Mouse (Mus musculus): Measurements from ENCODE around the gene Pabpc1l. TPM values are rescaled to one million over a fixed set of nuclear protein-coding genes. Genes with fewer than 3 reads are reported as not detected.
"Not testable (repeated sequence)": the region's sequence is repeated elsewhere in the genome, so short reads cannot be mapped to it uniquely, and the experiment has no call there.

Pabpc1l gene
- polyA plus RNA-seq, 1 experiment from 2014 or later, result 1.2 TPM

DNA sequence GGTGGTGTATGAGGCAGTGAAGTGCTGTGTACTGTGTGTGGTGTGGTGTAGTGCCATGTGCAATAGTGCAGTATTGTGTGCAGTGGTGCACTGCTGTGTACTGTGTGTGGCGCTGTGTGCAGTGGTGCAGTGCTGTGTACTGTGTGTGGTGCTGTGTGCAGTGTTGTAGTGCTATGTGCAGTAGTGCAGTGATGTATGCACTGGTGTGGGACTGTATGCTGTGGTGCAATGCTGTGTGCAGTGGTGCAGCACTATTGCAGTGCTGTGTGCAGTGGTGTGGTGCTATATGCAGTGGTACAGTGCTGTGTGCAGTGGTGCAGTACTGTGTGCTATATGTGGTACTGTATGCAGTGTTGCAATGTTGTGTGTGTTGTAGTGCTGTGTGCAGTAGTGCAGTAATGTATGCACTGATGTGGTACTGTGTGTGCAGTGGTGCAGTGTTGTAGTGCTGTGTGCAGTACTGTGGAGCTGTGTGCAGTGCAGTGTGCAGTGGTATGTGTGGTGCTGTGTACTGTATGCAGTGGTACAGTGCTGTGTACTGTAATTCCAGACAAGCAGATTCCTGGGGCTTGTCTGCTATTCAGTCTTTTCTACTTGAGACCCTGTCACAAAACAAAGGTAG lies 13.3 kb downstream of the Pabpc1l start:
- peak; percentile 79 for ATAC-seq (ENCODE audit: low FRiP score, low read depth)
- no peak overlapping the region for H3K4me2 ChIP-seq
- WGBS, result 100% methylated on average over 1 of the region's 1 CpGs

DNA sequence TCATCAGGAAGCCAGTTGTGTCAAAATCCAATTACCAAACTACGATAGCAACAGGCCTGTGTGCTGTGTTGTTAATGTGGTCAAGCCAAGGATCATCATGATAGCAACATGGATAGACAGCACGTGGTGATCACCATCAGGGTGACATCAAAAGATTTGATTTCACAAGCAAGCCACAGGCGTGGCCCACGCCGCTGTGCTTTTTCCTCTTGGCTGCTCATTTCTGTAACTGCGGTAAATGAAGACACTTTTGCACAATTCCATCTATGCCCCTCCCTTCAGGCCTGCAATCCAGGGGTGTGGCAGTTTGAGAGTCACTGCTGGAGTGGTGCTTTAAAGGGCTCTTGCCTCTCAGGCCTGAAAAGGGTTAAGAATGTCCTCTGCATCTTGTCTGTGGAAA lies 15.7 kb downstream of the Pabpc1l start:
- WGBS, result 88% methylated on average over 6 of the region's 6 CpGs
- H3K27me3 ChIP-seq, result no peaks in the 10 kb centered on the region

More for the DNA sequence above, 13.3 kb downstream of the Pabpc1l start:
- Histone ChIP-seq H3K27ac (replicated peaks) (no peak overlapping the region), H3K27me3 (no peaks in the 10 kb centered on the region), H3K4me1 (replicated peaks) (no peaks in the 10 kb centered on the region), H3K4me3 (no peak overlapping the region), H3K36me3 (no peaks in the 10 kb centered on the region), H3K9ac (no peak overlapping the region), H3K9me3 (no peaks in the 10 kb centered on the region)

DNA sequence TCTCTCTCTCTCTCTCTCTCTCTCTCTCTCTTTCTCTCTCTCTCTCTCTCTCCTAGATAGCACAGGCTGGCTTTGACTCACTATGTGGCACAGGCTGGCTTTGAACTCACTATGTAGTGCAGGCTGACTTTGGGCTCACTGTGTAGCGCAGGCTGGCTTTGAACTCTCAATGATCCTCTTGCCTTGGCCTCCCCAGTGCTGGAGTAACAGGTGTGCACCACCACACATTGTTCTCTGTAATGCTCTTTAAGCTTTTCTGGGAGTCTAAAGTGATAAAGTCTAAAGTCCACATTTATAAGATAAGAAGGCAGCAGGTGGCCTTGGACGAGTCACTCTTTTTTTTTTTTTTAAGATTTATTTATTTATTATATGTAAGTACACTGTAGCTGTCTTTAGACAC lies 16.3 kb downstream of the Pabpc1l start:
- WGBS, result 91% methylated on average over 2 of the region's 2 CpGs
- Histone ChIP-seq H3K4me1 (replicated peaks) (no peaks in the 10 kb centered on the region), H3K4me2 (no peak overlapping the region), H3K9me3 (no peaks in the 10 kb centered on the region), H3K4me3 (no peak overlapping the region), H3K27me3 (no peaks in the 10 kb centered on the region), H3K36me3 (no peaks in the 10 kb centered on the region), H3K9ac (no peak overlapping the region), H3K27ac (replicated peaks) (no peak overlapping the region)
- ATAC-seq (ENCODE audit: low FRiP score, low read depth), result no peak

More for the DNA sequence above, 15.7 kb downstream of the Pabpc1l start:
- Histone ChIP-seq H3K9ac (no peak overlapping the region), H3K4me3 (no peak overlapping the region), H3K36me3 (no peaks in the 10 kb centered on the region), H3K27ac (replicated peaks) (no peak overlapping the region), H3K9me3 (no peaks in the 10 kb centered on the region), H3K4me1 (replicated peaks) (no peaks in the 10 kb centered on the region), H3K4me2 (no peak overlapping the region)
- no peak for ATAC-seq (ENCODE audit: low FRiP score, low read depth)

DNA sequence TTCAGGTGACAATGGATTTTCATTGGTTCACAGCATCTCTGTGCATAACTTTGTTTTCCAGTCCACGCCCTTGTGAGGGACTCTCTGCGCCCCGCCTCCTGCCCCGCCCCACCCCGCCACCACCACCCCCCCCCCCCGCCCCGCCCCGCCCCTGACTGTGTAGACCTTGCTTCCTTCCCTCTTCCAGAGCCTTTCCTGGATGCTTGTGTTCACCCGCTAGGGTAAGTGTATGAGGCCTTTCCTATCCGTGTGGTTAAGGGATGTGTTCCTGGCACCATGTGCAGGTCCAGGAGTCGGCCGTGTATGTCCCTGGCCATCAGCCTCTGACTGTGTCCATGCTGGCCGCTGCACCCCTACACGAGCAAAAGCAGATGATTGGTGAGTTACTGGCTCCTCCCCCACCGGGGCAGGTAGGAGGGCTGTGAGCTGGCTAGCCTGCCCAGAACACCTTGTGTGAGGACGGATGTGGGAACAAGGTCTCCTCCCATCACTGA lies 22.0 kb downstream of the Pabpc1l start:
- no peaks in the 10 kb centered on the region for H3K27me3 ChIP-seq
- WGBS, result 1% methylated on average over 13 of the region's 16 CpGs
- peak overlapping the region; percentile 29 for H3K4me3 ChIP-seq
- H3K4me1 ChIP-seq (replicated peaks), result no peaks in the 10 kb centered on the region
- peak overlapping the region; percentile 6; the same call in 1 of the 2 replicates for H3K9ac ChIP-seq
- no peaks in the 10 kb centered on the region for H3K9me3 ChIP-seq
- peak; percentile 72; the same call in 1 of the 2 replicates for ATAC-seq (ENCODE audit: low FRiP score, low read depth)
- H3K36me3 ChIP-seq, result 0 out of 2 replicates have a peak, but pooled peaks cover 2% of the 10 kb centered on the region
- no peak overlapping the region for H3K27ac ChIP-seq (replicated peaks)
- peak overlapping the region; percentile 49 for H3K4me2 ChIP-seq

DNA sequence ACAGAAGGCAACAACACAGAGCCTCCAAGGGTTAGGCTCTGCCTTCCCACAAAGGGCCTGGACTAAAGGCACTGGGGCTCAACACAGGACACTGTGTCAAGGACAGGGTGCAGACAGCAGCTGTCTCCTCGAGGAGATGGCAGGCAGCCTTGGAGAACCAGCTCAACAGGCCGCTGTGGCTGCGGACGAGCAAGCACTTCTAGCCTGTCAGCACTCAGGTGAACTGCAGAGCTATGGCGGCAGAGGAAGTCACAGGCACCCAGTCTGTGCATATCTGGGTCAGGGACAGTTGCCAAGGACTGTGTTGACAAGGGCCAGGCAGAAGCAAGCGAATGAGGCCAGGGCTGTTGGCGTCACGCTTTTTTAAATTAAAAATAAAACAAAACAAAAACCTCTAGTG lies 28.5 kb downstream of the Pabpc1l start:
- H3K9ac ChIP-seq, result no peak overlapping the region
- no peaks in the 10 kb centered on the region for H3K27me3 ChIP-seq
- ATAC-seq (ENCODE audit: low FRiP score, low read depth), result no peak
- no peaks in the 10 kb centered on the region for H3K4me1 ChIP-seq (replicated peaks)
- 96% methylated on average over 8 of the region's 8 CpGs for WGBS
- peaks cover 49% of the 10 kb centered on the region for H3K36me3 ChIP-seq
- no peak overlapping the region for H3K4me3 ChIP-seq
- H3K27ac ChIP-seq (replicated peaks), result no peak overlapping the region
- no peaks in the 10 kb centered on the region for H3K9me3 ChIP-seq
- H3K4me2 ChIP-seq, result no peak overlapping the region

DNA sequence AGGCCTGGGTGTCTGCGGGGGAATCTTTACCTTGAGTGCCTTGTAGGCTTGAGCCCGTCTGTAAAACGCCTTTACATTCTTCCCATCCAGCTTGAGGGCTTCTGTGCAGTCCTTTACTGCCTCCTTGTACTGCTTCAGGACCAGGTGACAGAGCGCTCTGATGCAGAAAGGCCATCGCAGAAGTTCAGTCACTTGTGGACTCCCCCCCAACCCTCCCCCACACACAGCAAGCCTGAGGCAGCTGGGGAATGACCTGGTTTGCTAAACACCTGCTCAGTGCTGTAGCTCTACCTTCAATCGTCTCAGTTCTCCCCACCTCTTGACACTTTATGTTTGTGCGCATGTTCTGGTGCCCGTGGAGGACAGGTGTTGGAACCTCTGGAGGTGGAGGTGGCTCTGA lies 29.4 kb downstream of the Pabpc1l start:
- WGBS, result 97% methylated on average over 8 of the region's 8 CpGs
- H3K9me3 ChIP-seq, result no peaks in the 10 kb centered on the region
- H3K36me3 ChIP-seq, result peaks cover 58% of the 10 kb centered on the region
- no peak overlapping the region for H3K27ac ChIP-seq (replicated peaks)
- no peak for ATAC-seq (ENCODE audit: low FRiP score, low read depth)
- no peak overlapping the region for H3K4me3 ChIP-seq
- H3K9ac ChIP-seq, result no peak overlapping the region
- no peaks in the 10 kb centered on the region for H3K27me3 ChIP-seq
- no peaks in the 10 kb centered on the region for H3K4me1 ChIP-seq (replicated peaks)
- H3K4me2 ChIP-seq, result no peak overlapping the region

DNA sequence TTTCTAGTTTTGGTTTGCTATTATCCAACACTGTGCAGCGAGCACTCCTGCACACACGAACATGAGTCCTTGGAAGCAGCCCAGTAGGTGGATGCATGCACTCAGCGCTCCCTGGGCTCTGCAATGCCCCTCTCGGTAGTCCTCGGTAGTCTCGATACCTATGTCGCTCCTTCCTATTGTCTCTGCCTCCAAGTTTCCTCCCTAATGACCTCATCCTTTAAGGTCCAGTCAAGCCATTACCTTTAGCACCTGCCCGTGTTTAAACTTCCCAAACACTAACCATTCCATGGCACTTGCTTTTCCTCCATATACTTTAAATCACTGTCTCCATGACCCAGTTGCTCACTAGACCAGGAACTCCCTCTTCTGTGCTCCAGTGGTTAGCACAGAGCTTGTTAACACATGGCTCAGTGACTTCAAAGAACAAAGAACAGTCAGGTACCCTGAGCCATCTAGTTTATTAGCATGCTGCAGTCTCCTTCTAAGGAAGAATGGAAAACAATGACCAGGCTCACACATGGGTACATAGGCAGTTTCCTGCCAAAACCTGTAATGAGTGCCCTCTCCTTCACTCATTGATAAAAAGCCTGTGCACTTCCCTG lies 34.5 kb downstream of the Pabpc1l start:
- Histone ChIP-seq H3K4me1 (replicated peaks) (no peaks in the 10 kb centered on the region), H3K27me3 (no peaks in the 10 kb centered on the region), H3K36me3 (peaks cover 72% of the 10 kb centered on the region), H3K9me3 (no peaks in the 10 kb centered on the region), H3K4me3 (no peak overlapping the region), H3K27ac (replicated peaks) (no peak overlapping the region), H3K9ac (no peak overlapping the region), H3K4me2 (no peak overlapping the region)
- 90% methylated on average over 8 of the region's 8 CpGs for WGBS
- no peak for ATAC-seq (ENCODE audit: low FRiP score, low read depth)

DNA sequence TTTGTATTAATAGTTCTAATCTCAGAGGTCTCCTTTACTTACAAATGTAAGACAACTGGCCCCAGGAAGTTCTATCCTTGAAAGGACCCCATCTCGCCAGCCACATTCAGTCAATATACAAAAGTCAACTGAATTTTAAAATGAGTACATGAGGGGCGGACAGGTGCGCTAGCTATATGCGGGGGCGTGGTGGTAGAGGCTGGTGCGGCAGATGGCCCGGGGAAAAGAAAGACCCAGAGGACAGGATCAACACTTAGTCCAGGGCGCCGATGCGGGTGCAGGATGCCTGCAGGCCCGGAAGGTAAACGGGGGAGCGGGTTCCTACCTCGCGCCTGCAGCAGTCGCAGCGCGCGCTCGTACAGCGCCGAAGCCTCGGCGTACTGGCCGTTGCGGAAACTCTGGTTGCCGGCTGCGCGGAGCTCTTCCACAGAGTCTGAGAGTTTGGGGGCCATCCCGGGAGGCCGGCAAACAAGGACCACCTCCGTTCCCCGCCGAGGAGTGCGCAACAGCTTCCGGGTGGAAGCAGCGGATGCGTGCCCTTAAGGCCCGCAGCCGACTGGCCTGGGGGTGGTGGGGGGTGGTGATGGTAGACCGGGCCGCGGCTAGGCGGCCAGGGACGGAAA lies 45.0 kb downstream of the Pabpc1l start, which contains the start of gene Stk4:
Stk4 (plus strand) TSS at position 181 of the 623 bp plus-strand sequence.
- peak; percentile 39 for ATAC-seq (ENCODE audit: low FRiP score, low read depth)
- under 1% methylated on average over 45 of the region's 45 CpGs for WGBS

DNA sequence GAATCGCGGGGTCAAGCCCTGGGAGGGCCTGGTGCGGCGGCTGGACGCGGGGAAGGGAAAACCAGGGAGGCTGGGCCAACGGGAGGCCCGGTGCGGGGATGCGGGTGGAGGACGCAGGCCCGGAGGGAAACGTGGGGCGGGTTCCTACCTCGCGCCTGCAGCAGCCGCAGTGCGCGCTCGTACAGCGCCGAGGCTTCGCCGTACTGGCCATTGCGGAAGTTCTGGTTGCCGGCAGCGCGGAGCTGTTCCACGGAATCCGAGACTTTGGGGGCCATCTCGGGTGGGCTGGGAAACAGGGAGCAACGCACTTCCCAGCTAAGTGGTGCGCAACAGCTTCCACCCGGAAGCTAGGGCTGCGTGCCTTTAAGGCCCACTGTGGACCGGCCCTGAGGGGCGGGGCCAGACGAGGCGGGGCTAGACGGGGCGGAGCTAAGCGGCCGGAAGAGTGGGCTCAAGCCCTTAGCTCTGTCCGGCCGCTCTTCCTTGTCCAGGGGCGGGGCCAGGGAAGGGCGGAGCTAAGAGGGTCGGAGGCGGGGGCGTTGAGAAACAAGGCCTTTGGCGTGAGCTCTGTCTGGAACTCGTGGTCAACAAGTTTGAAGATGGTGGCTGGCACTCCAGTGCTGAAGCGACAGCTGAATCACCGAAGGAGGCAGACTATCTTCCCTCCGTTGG lies 45.7 kb downstream of the Pabpc1l start, which contains the start of gene Tomm34:
Tomm34 (minus strand) TSS at position 405 of the 672 bp plus-strand sequence.
- peak within 1 kb of the TSS; percentile 83 for H3K4me3 ChIP-seq
- peak; percentile 95 for ATAC-seq (ENCODE audit: low FRiP score, low read depth)
- peak within 1 kb of the TSS; percentile 79 for H3K4me2 ChIP-seq
- H3K9me3 ChIP-seq, result no peaks in the 10 kb centered on the region
- peak within 1 kb of the TSS; percentile 84 for H3K27ac ChIP-seq (replicated peaks)
- H3K27me3 ChIP-seq, result no peaks in the 10 kb centered on the region
- H3K9ac ChIP-seq, result peak within 1 kb of the TSS; percentile 82
- H3K4me1 ChIP-seq (replicated peaks), result peaks cover 36% of the 10 kb centered on the region
- WGBS, result 1% methylated on average over 55 of the region's 55 CpGs
- H3K36me3 ChIP-seq, result 0 out of 2 replicates have a peak, but pooled peaks cover 4% of the 10 kb centered on the region

More for the DNA sequence above, 45.0 kb downstream of the Pabpc1l start, which contains the start of gene Stk4:
- Histone ChIP-seq H3K9ac (peak within 1 kb of the TSS; percentile 82), H3K4me2 (peak within 1 kb of the TSS; percentile 79), H3K27me3 (no peaks in the 10 kb centered on the region), H3K9me3 (no peaks in the 10 kb centered on the region), H3K36me3 (peaks cover 7% of the 10 kb centered on the region; the same call in 1 of the 2 replicates), H3K4me1 (replicated peaks) (peaks cover 32% of the 10 kb centered on the region), H3K4me3 (peak within 1 kb of the TSS; percentile 83), H3K27ac (replicated peaks) (peak within 1 kb of the TSS; percentile 84)

DNA sequence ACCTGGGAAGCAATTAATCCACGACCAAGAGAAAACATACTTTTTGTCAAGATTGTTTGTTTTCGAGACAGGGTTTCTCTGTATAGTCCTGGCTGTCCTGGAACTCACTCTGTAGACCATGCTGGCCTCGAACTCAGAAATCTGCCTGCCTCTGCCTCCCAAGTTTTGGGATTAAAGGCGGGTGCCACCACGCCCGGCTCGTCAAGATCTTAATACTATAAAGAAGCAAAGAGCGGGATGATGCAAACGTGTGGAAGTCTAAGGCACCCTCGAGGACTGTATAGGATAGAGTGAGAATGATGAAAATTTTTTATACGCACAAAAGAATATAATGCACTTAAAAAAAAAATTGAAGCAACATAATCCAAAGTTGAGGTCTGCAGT lies 46.2 kb downstream of the Pabpc1l start:
- Histone ChIP-seq H3K4me2 (peak overlapping the region; percentile 79), H3K4me3 (peak overlapping the region; percentile 83), H3K4me1 (replicated peaks) (peaks cover 36% of the 10 kb centered on the region), H3K27ac (replicated peaks) (peak overlapping the region; percentile 84), H3K9ac (peak overlapping the region; percentile 82; the same call in 1 of the 2 replicates)
- not testable (repeated sequence) for H3K27me3 ChIP-seq; ATAC-seq (ENCODE audit: low FRiP score, low read depth); H3K36me3 ChIP-seq; H3K9me3 ChIP-seq
- WGBS, result 76% methylated on average over 11 of the region's 11 CpGs

DNA sequence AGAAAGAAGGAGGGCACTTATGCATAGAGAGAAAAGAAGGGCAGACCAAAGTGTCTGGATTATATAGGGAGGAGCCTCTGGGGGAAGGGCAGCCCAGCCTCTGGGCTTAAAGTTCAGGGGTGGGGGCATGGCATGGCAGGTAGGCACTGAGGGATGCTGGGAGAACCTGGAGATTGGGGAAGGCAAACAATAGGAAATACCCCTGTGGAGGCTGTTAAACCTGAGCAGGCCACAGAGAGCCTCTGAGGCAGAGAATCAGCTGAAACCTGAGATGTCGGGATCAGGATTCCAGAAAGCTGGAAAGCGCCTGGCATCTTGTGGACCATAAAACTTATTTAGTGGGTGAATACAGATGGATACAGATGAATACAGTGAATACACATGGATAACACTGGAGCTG lies 46.9 kb downstream of the Pabpc1l start:
- Histone ChIP-seq H3K36me3 (no peaks in the 10 kb centered on the region; the same call in 1 of the 2 replicates), H3K4me1 (replicated peaks) (peaks cover 36% of the 10 kb centered on the region), H3K4me3 (no peak overlapping the region), H3K27ac (replicated peaks) (no peak overlapping the region), H3K9ac (no peak overlapping the region), H3K4me2 (no peak overlapping the region), H3K27me3 (no peaks in the 10 kb centered on the region), H3K9me3 (no peaks in the 10 kb centered on the region)
- 86% methylated on average over 2 of the region's 2 CpGs for WGBS
- no peak for ATAC-seq (ENCODE audit: low FRiP score, low read depth)

Measured in hindbrain, embryonic 15.5 days (tissue).